Mouse (Mus musculus) G1E-ER4 (cell line): Measurements from ENCODE around the gene Hk2. TPM values are rescaled to one million over a fixed set of nuclear protein-coding genes. Genes with fewer than 3 reads are reported as not detected.

Source experiments
- GATA1 ChIP-seq: IDR thresholded peaks from one replicate; pipeline ENCODE4 v1.8.0; 2012; ENCODE audit warnings: low read length, inconsistent platforms
- polyA plus RNA-seq: library from polyadenylated mRNA; stranded (reverse); fragments of >175 nt; gene quantifications from 2 replicates; pipeline ENCODE4 v1.2.3, GENCODE M21; 2012

Hk2 gene
- polyA plus RNA-seq, 1 experiment: 14.6 TPM

DNA sequence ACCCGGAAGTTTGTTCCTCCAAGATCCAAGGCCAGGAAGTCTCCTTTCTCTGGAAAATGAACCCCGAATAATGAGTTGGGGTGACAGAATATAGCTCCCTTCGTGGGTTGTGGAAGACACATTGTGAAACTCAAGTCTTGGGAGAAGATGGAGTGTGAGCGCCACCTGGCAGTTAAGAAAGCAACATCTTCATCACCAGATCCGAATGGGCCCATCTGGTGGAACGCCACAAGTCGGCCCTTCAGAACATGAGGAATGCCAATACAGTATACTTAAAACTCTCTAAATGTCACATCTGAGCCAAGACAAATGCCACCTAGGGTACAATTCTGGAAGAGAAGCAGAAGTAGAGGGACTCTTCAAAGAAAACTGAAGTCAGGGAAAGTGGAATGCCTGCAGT lies 38.9 kb downstream of the Hk2 start:
- TF ChIP-seq GATA1: no peak

- TF ChIP-seq GATA1: no peak
Observed at GRCm38 (mm10) chr6:82728635-82729034, 45.6 kb downstream of the Hk2 start.

- TF ChIP-seq GATA1: no peak
Observed at GRCm38 (mm10) chr6:82727206-82727605, 47.0 kb downstream of the Hk2 start.

DNA sequence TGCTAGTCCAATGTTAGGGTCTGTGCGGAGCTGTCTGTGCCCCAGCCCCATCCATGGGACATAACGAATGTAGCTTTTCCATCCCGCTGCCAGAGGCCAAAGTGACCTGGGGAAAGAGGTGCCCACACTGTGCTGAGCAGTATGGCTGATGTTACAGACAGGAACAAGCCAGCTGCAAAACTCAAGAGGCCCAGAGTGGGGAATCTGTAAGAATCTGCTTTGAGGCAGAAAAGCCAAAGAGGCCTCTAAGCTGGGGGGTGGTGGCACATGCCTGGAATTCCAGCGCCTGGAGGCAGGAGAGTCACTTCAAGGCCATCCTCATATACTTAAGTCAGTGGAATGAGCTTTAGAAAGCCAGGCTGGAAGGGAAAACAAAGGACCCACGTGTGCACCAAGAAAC lies 50.9 kb downstream of the Hk2 start:
- no peak for TF ChIP-seq GATA1

- no peak for TF ChIP-seq GATA1
Observed at GRCm38 (mm10) chr6:82716126-82716525, 58.1 kb downstream of the Hk2 start.

DNA sequence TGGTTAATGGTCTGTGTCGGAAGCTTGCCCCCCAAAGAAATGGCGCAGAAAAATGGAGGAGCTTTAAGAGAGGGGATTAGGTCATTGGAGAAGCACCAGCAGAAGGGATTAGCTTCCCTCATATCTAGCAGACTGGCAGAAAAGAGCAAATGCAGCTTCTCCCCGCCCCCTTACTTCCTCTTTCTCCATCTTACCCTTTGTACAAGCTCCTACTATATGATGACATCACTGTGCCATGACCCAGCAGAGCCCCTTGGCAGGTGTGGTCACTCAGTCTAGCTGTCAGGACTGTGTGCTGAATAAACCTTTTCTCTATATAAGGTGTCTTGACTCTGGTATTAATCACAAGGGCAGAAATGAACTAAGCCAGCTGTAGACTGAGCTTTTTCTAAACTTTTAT lies 58.6 kb downstream of the Hk2 start:
- no peak for TF ChIP-seq GATA1

DNA sequence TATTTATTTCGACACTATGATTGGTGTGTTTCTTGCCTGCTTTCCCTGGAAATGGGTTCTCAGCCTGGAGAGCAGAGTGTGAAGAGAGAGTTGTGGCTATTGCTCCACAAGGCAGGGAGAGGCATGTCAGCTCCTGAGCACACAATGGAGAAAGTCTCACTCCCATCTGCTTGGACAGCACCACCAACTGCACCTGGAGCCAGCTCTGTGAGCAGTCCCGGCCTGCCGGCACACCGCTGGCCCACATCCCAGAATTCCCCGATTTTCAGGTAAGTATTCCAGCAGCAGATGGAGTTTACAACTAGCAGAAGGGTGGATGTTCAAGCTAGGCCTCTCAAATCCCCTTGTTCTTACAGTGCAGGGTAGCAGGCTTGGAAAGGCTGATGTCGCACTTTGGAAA lies 59.0 kb downstream of the Hk2 start:
- no peak for TF ChIP-seq GATA1

GRCm38 (mm10) chr6:82714841-82715240 lies 59.4 kb downstream of the Hk2 start:
- TF ChIP-seq GATA1: no peak

GRCm38 (mm10) chr6:82714243-82714642 lies 60.0 kb downstream of the Hk2 start:
- TF ChIP-seq GATA1: no peak

GRCm38 (mm10) chr6:82707742-82708141 lies 66.5 kb downstream of the Hk2 start:
- TF ChIP-seq GATA1: no peak

DNA sequence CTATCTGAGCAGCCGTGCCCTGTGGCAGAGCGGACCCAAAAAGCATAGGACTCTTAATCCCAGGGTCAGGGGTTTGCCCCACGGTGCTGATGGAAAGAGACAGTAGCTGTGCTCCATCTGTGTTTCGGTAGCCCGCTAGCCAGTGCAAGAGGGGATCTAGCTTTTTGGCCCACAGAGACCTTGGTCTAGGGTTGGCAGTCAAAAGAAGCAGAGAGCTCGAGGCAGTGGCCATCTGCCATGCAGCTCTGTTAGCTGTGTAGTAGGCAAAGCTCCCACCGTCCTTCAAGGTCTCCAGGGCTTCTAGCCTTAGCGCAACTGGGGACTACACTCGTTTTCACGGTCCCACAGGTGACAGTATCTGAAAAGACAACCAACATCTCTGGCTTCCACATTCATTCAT lies 67.0 kb downstream of the Hk2 start:
- no peak for TF ChIP-seq GATA1

DNA sequence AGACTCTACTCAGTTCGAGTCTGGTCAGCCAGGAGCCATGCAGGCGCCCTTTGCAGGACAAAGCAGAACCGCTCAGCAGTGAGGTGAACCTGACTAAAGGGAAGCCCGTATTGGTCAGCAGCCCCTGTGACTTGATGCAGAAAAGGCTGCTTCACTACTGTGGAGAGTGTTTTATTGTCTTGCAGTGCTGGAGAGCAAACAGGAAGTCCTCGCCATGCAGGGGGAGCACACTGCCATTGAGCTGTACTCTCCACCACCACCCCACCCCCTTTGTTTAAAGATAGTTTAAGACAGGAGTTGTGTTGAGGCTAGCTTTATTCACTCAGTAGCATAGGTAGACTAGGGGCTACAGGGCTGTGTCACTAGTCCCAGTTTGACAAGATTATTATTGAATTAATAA lies 69.0 kb downstream of the Hk2 start, which contains the start of gene Pole4:
Pole4 (minus strand) TSS at position 145 of the 400 bp plus-strand sequence.
- no peak for TF ChIP-seq GATA1

- no peak for TF ChIP-seq GATA1
Observed at GRCm38 (mm10) chr6:82703710-82704109, 70.5 kb downstream of the Hk2 start.

DNA sequence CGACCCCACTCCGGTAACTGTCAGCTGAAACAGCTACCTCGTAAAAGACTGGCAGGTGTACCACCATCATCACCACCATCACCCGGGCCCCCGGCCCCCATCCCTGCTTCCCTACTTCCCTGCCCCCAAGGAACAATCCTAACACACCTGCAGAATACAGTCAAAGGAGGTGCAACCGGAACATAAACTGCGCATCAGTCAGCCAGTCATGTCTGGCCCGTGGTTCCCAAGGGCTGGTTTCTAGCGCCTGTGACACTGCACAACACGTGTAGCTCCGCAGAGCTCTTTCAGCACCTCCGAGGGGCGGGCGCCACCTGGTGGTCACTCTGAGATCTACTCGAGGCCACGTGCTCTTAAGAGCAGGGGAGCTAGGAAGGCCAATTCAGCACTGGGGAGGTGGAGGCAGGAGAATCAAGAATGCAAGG lies 71.6 kb downstream of the Hk2 start:
- TF ChIP-seq GATA1: no peak

DNA sequence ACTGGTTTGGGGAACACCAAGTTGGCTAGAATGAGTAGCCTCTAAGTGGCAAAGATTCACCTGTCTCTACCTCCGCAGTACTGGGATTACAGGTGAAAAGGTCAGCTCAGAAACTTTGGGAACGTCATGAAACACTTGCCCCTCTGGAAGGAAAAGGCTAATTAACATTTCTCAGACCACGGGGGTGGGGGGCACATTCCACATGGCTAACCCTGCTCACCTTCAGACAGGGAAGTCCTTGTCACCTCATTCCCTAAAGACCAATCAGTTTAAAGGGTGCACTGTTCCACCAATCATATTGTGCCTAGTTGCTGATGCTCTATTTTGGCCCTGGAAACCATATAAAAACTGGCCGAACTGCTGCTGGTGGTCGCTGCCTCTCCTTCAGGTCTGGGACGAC lies 73.0 kb downstream of the Hk2 start:
- TF ChIP-seq GATA1: no peak

GRCm38 (mm10) chr6:82699831-82700230 lies 74.4 kb downstream of the Hk2 start:
- no peak for TF ChIP-seq GATA1

DNA sequence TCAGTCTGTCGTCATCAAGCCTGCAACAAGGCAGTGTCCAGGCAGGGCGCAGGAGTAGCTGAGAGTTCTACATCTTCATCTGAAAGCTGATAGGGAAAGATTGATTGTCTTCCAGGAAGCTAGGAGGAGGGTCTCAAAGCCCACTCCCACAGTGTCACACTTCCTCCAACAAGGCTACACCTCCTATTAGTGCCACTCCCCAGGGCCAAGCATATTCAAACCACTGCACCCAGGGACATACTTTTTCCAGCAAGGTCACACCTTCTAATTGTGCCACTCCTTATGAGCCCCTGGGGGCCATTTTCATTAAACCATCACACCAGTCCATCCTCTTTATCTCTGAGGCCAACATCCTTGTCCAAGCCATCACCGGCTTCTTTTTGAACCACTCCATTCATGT lies 77.5 kb downstream of the Hk2 start:
- no peak for TF ChIP-seq GATA1

- no peak for TF ChIP-seq GATA1
Observed at GRCm38 (mm10) chr6:82694668-82695067, 79.6 kb downstream of the Hk2 start.
